Mouse (Mus musculus): Measurements from ENCODE around the gene Aurka. TPM values are rescaled to one million over a fixed set of nuclear protein-coding genes. Genes with fewer than 3 reads are reported as not detected.

The Aurka gene
- polyA plus RNA-seq (2015; fragmentation: Nextera tagmentation; extraction: Ambion mirVana) = 88.1 and 92.4 TPM in 2 replicates

- WGBS = under 1% methylated on average over 66 of the region's 66 CpGs
- Histone ChIP-seq H3K9ac (ENCODE audit: low read length) (peak within 1 kb of the TSS; percentile 97), H3K36me3 (ENCODE audit: control insufficient read depth, insufficient read depth) (peaks cover 39% of the 10 kb centered on the region), H3K4me3 (ENCODE audit: low read length) (peak within 1 kb of the TSS; percentile 87), H3K4me2 (ENCODE audit: low read depth, low read length) (peak within 1 kb of the TSS; percentile 87), H3K27ac (ENCODE audit: low read length) (peak within 1 kb of the TSS; percentile 91), H3K27me3 (ENCODE audit: control insufficient read depth, insufficient read depth, low read length) (no peaks in the 10 kb centered on the region), H3K9me3 (replicated peaks; ENCODE audit: control insufficient read depth, low read length) (no peaks in the 10 kb centered on the region), H3K4me1 (ENCODE audit: control insufficient read depth, insufficient read depth, low read length) (peaks cover 26% of the 10 kb centered on the region)
- peak; percentile 99 for ATAC-seq (replicated peaks; ENCODE audit: extremely low read depth, insufficient read depth, low FRiP score)
Observed at GRCm38 (mm10) chr2:172370411-172371223, at the start of gene Aurka, which contains the start of gene Cstf1. Gene Aurka, minus strand, starts transcription at chr2:172370535. Gene Cstf1, plus strand, starts transcription at chr2:172370681.

- Histone ChIP-seq H3K27me3 (ENCODE audit: control insufficient read depth, insufficient read depth, low read length) (no peaks in the 10 kb centered on the region), H3K4me3 (ENCODE audit: low read length) (no peak overlapping the region), H3K36me3 (ENCODE audit: control insufficient read depth, insufficient read depth) (no peaks in the 10 kb centered on the region), H3K27ac (ENCODE audit: low read length) (no peak overlapping the region), H3K4me2 (ENCODE audit: low read depth, low read length) (no peak overlapping the region), H3K9me3 (replicated peaks; ENCODE audit: control insufficient read depth, low read length) (no peaks in the 10 kb centered on the region), H3K4me1 (ENCODE audit: control insufficient read depth, insufficient read depth, low read length) (peaks cover 5% of the 10 kb centered on the region), H3K9ac (ENCODE audit: low read length) (no peak overlapping the region)
- 80% methylated on average over 5 of the region's 5 CpGs for WGBS
- ATAC-seq (replicated peaks; ENCODE audit: extremely low read depth, insufficient read depth, low FRiP score) = no peak
Observed at GRCm38 (mm10) chr2:172418208-172418607, 47.9 kb upstream of the Aurka start.

GRCm38 (mm10) chr2:172416876-172417275 is 46.5 kb upstream of the Aurka start:
- no peak overlapping the region for H3K4me3 ChIP-seq (ENCODE audit: low read length)
- H3K27ac ChIP-seq (ENCODE audit: low read length) = no peak overlapping the region
- H3K27me3 ChIP-seq (ENCODE audit: control insufficient read depth, insufficient read depth, low read length) = no peaks in the 10 kb centered on the region
- no peak overlapping the region for H3K4me2 ChIP-seq (ENCODE audit: low read depth, low read length)
- WGBS = 88% methylated on average over 5 of the region's 5 CpGs
- H3K9ac ChIP-seq (ENCODE audit: low read length) = no peak overlapping the region
- no peaks in the 10 kb centered on the region for H3K9me3 ChIP-seq (replicated peaks; ENCODE audit: control insufficient read depth, low read length)
- H3K4me1 ChIP-seq (ENCODE audit: control insufficient read depth, insufficient read depth, low read length) = peaks cover 12% of the 10 kb centered on the region
- no peaks in the 10 kb centered on the region for H3K36me3 ChIP-seq (ENCODE audit: control insufficient read depth, insufficient read depth)
- no peak for ATAC-seq (replicated peaks; ENCODE audit: extremely low read depth, insufficient read depth, low FRiP score)

GRCm38 (mm10) chr2:172416218-172416617 is 45.9 kb upstream of the Aurka start:
- 61% methylated on average over 12 of the region's 12 CpGs for WGBS
- no peak for ATAC-seq (replicated peaks; ENCODE audit: extremely low read depth, insufficient read depth, low FRiP score)

GRCm38 (mm10) chr2:172413894-172414293 is 43.6 kb upstream of the Aurka start:
- Histone ChIP-seq H3K4me3 (ENCODE audit: low read length) (no peak overlapping the region), H3K27me3 (ENCODE audit: control insufficient read depth, insufficient read depth, low read length) (no peaks in the 10 kb centered on the region), H3K4me2 (ENCODE audit: low read depth, low read length) (no peak overlapping the region), H3K9me3 (replicated peaks; ENCODE audit: control insufficient read depth, low read length) (no peaks in the 10 kb centered on the region), H3K4me1 (ENCODE audit: control insufficient read depth, insufficient read depth, low read length) (peaks cover 12% of the 10 kb centered on the region), H3K9ac (ENCODE audit: low read length) (no peak overlapping the region), H3K36me3 (ENCODE audit: control insufficient read depth, insufficient read depth) (no peaks in the 10 kb centered on the region), H3K27ac (ENCODE audit: low read length) (no peak overlapping the region)
- 58% methylated on average over 5 of the region's 5 CpGs for WGBS
- ATAC-seq (replicated peaks; ENCODE audit: extremely low read depth, insufficient read depth, low FRiP score) = no peak

More at GRCm38 (mm10) chr2:172416218-172416617, 45.9 kb upstream of the Aurka start:
- Histone ChIP-seq H3K9me3 (replicated peaks; ENCODE audit: control insufficient read depth, low read length) (no peaks in the 10 kb centered on the region), H3K9ac (ENCODE audit: low read length) (no peak overlapping the region), H3K27me3 (ENCODE audit: control insufficient read depth, insufficient read depth, low read length) (no peaks in the 10 kb centered on the region), H3K4me2 (ENCODE audit: low read depth, low read length) (no peak overlapping the region), H3K36me3 (ENCODE audit: control insufficient read depth, insufficient read depth) (no peaks in the 10 kb centered on the region), H3K27ac (ENCODE audit: low read length) (no peak overlapping the region), H3K4me1 (ENCODE audit: control insufficient read depth, insufficient read depth, low read length) (peaks cover 12% of the 10 kb centered on the region), H3K4me3 (ENCODE audit: low read length) (no peak overlapping the region)

GRCm38 (mm10) chr2:172413273-172413672 is 42.9 kb upstream of the Aurka start:
- Histone ChIP-seq H3K4me1 (ENCODE audit: control insufficient read depth, insufficient read depth, low read length) (peaks cover 12% of the 10 kb centered on the region), H3K36me3 (ENCODE audit: control insufficient read depth, insufficient read depth) (no peaks in the 10 kb centered on the region), H3K9ac (ENCODE audit: low read length) (no peak overlapping the region), H3K27ac (ENCODE audit: low read length) (no peak overlapping the region), H3K27me3 (ENCODE audit: control insufficient read depth, insufficient read depth, low read length) (no peaks in the 10 kb centered on the region), H3K4me3 (ENCODE audit: low read length) (no peak overlapping the region), H3K4me2 (ENCODE audit: low read depth, low read length) (no peak overlapping the region), H3K9me3 (replicated peaks; ENCODE audit: control insufficient read depth, low read length) (no peaks in the 10 kb centered on the region)
- ATAC-seq (replicated peaks; ENCODE audit: extremely low read depth, insufficient read depth, low FRiP score) = peak; percentile 42; the same call in 1 of the 2 replicates
- WGBS = 20% methylated on average over 4 of the region's 4 CpGs

- Histone ChIP-seq H3K9ac (ENCODE audit: low read length) (no peak overlapping the region), H3K4me2 (ENCODE audit: low read depth, low read length) (peak overlapping the region; percentile 40), H3K27ac (ENCODE audit: low read length) (peak overlapping the region; percentile 27; the same call in 1 of the 2 replicates), H3K9me3 (replicated peaks; ENCODE audit: control insufficient read depth, low read length) (no peaks in the 10 kb centered on the region), H3K4me1 (ENCODE audit: control insufficient read depth, insufficient read depth, low read length) (peaks cover 12% of the 10 kb centered on the region), H3K4me3 (ENCODE audit: low read length) (0 out of 2 replicates have a peak overlapping the region, but pooled peaks have one; percentile 21), H3K27me3 (ENCODE audit: control insufficient read depth, insufficient read depth, low read length) (no peaks in the 10 kb centered on the region), H3K36me3 (ENCODE audit: control insufficient read depth, insufficient read depth) (no peaks in the 10 kb centered on the region)
- no peak for ATAC-seq (replicated peaks; ENCODE audit: extremely low read depth, insufficient read depth, low FRiP score)
- WGBS = 6% methylated on average over 9 of the region's 9 CpGs
Observed at GRCm38 (mm10) chr2:172412454-172412853, 42.1 kb upstream of the Aurka start.

- no peaks in the 10 kb centered on the region for H3K9me3 ChIP-seq (replicated peaks; ENCODE audit: control insufficient read depth, low read length)
- peaks cover 12% of the 10 kb centered on the region for H3K4me1 ChIP-seq (ENCODE audit: control insufficient read depth, insufficient read depth, low read length)
- H3K36me3 ChIP-seq (ENCODE audit: control insufficient read depth, insufficient read depth) = no peaks in the 10 kb centered on the region
- 73% methylated on average over 11 of the region's 11 CpGs for WGBS
- no peaks in the 10 kb centered on the region for H3K27me3 ChIP-seq (ENCODE audit: control insufficient read depth, insufficient read depth, low read length)
- ATAC-seq (replicated peaks; ENCODE audit: extremely low read depth, insufficient read depth, low FRiP score) = no peak
- no peak overlapping the region for H3K4me2 ChIP-seq (ENCODE audit: low read depth, low read length)
- H3K27ac ChIP-seq (ENCODE audit: low read length) = no peak overlapping the region
- H3K4me3 ChIP-seq (ENCODE audit: low read length) = no peak overlapping the region
- H3K9ac ChIP-seq (ENCODE audit: low read length) = no peak overlapping the region
Observed at GRCm38 (mm10) chr2:172411091-172411490, 40.8 kb upstream of the Aurka start.

- 63% methylated on average over 2 of the region's 2 CpGs for WGBS
- Histone ChIP-seq H3K4me1 (ENCODE audit: control insufficient read depth, insufficient read depth, low read length) (peaks cover 12% of the 10 kb centered on the region), H3K27me3 (ENCODE audit: control insufficient read depth, insufficient read depth, low read length) (no peaks in the 10 kb centered on the region), H3K36me3 (ENCODE audit: control insufficient read depth, insufficient read depth) (no peaks in the 10 kb centered on the region), H3K9ac (ENCODE audit: low read length) (no peak overlapping the region), H3K27ac (ENCODE audit: low read length) (no peak overlapping the region), H3K9me3 (replicated peaks; ENCODE audit: control insufficient read depth, low read length) (no peaks in the 10 kb centered on the region), H3K4me2 (ENCODE audit: low read depth, low read length) (no peak overlapping the region), H3K4me3 (ENCODE audit: low read length) (no peak overlapping the region)
- no peak for ATAC-seq (replicated peaks; ENCODE audit: extremely low read depth, insufficient read depth, low FRiP score)
Observed at GRCm38 (mm10) chr2:172410686-172411085, 40.4 kb upstream of the Aurka start.

Measured in heart, embryonic 16.5 days (tissue).